Mouse (Mus musculus): ENCODE results near the gene Fcrlb.

Fcrlb gene

DNA sequence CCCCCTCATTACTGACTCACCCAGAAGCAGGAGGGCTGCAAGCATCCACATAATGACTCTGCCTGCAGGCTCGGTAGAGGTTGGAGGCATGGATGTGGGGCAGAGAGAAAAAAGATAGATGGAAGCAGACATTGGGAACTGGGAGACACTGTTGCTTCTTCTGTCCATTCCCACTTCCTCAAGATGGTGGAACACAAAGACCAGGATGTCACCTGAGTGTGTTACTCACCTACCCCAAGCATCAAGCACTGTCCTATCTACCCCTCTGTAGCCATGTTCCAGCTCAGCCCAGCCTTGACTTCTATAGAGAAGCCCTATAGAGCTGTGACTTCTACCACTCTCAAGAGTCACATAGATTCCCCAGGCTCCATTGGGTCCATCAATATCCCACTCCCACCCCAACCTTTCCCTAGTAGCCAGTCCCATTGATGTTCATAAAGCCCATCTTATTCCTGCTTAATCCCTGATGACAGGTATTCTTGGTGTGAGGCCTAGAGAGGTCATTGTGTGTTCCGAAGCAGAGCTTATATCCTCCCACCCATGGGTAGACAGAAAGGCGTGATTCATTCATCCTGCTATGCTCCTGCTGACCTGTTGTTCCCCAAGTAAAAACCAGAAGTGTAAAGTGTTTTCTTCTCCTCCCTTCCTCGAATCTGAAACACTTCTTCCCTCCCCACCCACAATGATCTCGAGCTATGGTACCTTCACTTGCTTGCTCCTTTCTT lies at the start of gene Fcrlb:
TSS of gene Fcrlb (minus strand) at position 51 of the 725 bp plus-strand sequence.
- 83% methylated on average over 5 of the region's 5 CpGs for WGBS

DNA sequence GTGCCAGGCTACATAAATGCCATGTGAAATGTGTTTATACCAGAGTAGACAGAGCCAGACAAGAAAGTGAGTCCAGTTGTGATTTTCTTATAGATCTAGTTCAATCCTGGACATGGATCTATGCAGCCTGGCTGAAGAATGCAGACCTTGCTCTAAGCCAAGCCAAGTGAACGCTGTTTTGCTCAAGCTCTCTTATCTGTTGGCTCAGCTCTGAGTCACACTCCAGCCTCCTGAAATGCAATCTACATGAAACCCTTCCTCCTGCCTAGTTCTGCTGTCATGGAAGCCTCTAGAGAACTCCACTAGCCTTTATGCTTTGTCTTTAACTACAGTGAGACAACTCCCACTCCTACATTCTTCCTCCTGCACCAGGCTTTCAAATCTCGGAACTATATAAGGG lies 49.6 kb upstream of the Fcrlb start:
- WGBS: 73% methylated on average over 2 of the region's 2 CpGs

DNA sequence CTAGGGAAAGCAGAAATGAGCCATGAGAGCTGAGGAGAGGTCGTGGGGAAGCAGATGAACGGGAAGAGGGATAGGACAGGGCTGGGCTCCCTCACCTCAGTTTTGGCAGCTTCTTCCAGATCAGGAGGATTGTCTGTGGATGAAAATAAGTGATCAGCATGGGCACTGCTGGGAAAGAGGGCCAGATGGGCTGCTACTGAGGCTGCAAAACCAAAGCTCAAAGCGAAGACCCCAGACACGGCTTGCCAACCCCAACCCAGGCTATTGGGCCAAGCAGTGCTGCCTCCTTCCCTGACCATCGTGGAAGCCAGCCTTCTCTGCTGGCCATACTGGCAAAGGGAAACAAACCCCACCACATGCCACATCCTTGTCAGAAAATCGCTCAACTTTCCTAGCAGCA lies 48.4 kb upstream of the Fcrlb start:
- WGBS: 84% methylated on average over 6 of the region's 6 CpGs

DNA sequence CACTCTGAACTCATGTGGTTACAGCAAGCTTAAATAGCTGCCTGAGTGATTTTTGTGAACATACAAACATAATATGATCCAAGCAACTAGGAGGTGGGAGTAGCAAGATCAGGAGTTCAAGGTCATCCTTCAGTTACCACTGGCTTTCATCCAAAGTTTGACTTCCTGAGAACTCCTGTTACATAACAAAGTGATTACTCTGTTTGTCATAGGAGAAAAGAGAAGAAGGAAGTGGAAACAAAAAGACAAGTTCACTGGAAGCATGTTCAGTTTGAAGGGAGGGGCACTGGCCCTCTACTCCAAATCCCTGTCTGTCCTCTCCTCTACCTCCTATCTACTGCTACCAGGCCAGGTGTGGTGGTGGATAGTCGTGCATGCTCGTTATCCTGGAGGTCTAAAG lies 47.0 kb upstream of the Fcrlb start:
- 72% methylated on average over 2 of the region's 2 CpGs for WGBS

DNA sequence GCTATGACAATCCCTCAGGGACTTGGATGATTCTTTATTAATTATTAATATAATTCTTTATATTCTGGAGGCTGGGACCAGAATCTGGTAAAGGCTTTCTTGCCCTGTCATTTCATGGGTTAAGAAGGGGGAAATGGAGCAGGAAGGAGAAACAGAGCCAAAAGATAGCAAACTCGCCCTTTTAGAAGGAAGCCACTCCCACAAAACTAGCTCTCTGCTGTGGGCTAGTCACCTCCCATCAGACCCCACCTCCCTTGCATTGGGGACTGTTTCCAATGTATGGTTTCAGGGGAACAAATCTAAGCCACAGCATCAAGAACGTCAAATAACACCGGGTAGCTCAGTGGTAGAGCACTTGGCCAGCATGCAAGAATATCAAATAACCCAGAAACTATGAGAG lies 45.5 kb upstream of the Fcrlb start:
- WGBS: 74% methylated on average over 3 of the region's 3 CpGs

DNA sequence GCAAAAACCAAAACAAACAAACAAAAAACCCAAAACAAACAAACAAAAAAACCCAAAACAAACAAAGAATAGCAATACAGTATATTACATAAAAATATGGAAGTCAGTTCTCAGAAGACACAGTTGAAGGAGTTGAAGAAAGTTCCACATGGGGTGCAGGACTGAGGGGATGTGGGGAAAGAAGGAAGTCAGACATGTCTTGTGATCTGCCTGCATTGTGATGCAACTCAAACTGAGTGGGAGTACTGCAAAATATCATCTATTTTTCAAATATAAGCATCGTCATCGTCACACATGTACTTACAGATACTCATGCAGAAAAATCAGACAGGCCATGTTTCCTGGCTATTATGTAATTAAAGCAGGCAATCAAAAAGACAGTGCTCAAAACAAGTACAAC lies 40.5 kb upstream of the Fcrlb start:
- WGBS: 89% methylated on average over 2 of the region's 2 CpGs

DNA sequence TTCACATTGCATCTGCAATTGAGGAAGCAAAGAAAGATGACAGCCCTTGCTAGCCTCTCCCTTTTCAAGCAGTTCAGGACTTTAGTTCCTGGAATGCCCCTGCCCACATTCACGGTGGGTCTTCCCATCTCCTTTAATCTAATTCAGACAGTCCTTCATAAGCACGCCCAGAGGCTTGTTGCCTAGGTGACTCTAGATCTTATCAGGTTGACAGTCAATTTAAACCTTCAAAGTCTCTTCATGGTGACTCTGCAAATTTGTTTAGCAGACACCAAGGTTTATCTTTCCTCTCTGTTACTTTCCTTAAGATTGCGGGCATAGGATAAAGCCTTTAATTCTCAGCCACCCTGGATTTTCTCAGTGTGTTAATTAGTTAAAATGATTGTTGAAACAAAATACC lies 38.0 kb upstream of the Fcrlb start:
- 66% methylated on average over 3 of the region's 3 CpGs for WGBS

DNA sequence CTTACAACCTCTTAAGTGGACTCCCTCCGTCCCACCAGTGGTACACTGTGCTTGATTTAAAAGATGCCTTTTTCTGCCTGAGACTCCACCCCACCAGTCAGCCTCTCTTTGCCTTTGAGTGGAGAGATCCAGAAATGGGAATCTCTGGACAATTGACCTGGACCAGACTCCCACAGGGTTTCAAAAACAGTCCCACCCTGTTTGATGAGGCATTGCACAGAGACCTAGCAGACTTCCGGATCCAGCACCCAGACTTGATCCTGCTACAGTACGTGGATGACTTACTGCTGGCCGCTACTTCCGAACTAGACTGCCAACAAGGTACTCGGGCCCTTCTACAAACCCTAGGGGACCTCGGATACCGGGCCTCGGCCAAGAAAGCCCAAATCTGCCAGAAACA lies 32.2 kb upstream of the Fcrlb start:
- WGBS: 96% methylated on average over 9 of the region's 9 CpGs

DNA sequence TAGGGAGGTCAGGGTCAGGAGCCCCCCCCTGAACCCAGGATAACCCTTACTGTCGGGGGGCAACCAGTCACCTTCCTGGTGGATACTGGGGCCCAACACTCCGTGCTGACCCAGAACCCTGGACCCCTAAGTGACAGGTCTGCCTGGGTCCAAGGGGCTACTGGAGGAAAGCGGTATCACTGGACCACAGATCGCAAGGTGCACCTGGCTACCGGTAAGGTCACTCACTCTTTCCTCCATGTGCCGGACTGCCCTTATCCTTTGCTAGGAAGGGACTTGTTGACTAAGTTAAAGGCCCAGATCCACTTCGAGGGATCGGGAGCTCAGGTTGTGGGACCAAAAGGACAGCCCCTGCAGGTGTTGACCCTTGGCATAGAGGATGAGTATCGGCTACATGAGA lies 31.4 kb upstream of the Fcrlb start:
- WGBS: 95% methylated on average over 9 of the region's 9 CpGs

DNA sequence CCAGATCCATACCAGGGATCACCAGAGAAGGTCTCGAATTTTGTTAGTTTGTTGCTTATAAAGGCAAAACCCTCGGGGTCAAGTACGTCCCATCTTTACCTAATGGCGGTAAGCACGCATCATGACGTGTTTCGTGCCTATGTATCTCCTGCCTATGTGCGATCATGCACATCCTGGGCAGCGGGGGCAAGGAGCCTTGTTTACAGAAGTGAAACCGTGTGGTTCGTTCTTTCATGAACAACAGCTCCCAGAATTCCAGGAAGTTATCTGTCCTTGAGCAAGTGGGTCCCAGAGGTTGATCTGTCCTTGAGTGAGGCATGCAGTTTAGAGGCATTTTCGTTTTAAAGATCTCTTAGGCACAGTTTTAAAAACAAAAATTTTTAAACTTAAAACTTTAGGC lies 26.5 kb upstream of the Fcrlb start:
- WGBS: 89% methylated on average over 12 of the region's 12 CpGs

DNA sequence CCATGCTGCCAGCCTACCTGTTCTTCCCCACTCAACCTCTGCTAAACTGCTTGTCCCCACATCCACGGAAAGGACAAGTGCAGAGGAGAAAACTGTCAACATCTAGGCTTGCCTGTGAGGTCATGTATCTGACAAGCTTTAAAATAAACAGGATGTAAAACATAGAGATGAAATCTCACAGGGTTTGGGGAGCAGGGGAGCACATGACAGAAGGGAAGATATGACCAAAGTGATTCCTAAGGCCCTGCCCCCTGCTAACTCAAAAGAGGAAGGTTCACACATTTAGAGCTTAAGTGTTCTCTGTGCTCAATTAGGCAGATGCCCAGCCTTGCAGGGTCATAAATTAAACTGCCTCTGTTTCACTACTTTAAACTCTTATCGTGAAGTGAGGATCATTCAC lies 21.6 kb upstream of the Fcrlb start:
- 81% methylated on average over 2 of the region's 2 CpGs for WGBS

DNA sequence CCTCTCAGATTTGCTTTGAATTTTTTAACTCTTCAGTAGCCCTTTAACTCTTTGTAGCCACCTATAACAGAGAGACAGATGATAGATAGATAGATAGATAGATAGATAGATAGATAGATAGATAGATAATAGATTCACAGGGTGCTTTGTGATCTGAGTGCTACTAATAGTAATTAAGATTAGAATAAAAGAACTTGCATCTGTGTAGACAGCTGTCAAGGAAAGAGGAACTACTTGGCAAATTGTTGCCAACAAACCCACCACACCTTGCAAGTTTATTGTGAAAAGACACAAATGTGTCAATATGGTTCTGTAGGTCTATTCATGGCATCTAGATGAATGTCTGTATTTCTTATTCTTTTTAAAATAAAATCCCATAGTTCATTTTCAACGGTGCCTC lies 21.2 kb upstream of the Fcrlb start:
- WGBS: 84% methylated on average over 1 of the region's 1 CpGs

DNA sequence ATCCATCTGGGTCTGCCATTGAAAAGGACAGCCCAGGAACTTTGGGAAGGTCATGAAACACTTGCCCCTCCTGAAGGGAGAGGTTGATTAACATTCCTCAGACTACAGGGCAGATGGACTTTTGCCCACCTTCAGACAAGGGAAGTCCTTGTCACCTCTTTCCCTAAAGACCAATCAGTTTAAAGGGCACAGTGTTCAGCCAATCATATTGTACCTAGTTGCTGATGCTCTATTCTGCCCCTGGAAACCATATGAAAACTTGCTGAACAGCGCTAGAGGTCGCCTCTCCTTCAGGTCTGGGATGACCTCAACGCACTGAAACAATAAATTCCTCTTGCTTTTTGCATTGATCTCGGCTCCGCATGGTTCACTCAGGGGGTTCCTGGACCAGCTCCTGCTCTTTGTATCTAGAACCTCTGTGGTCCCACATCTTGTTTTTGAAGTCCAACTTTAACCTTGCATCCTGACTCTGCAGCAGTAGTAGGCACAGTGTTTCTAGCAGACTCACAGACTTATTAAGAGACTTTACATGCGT lies 20.7 kb upstream of the Fcrlb start:
- WGBS: 73% methylated on average over 6 of the region's 6 CpGs

DNA sequence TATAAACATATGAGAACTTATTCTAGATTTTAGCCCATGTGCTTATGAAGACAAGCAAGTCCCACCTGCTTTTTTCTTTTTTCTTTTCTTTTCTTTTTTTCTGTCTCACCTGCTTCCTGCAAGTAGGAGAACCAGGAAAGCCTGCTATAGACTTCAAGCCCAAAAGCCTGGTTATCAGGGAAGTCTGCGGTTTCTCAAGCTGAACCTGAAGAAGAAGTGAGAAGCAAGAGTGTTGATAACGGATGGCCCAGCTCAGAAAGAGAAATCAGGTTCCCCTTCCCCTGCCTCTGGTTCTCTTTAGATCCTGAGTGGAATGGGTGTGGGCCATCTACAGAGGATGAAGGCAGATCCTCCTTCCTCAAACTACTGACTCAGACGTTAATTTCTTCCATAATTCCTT lies 19.3 kb upstream of the Fcrlb start:
- WGBS: 77% methylated on average over 3 of the region's 3 CpGs

DNA sequence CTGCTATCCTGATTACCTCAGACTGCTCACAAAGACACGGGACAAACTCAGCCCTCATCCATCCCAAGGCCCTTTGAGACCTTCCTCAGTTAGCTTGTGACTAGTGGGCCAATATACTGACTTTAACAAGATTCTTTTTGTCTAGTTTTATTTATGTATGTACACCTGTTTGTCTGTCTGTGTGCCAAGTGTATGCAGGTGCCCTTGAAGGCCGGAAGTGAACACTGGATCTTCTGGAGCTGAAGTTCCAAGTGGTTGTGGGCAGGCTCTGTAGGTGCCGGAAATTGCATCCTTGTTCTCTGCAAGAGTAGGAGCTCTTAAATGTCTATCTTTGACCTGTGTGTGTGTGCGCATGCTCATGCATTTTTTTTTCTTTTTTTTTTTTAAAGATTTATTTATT lies 16.5 kb upstream of the Fcrlb start:
- WGBS: 87% methylated on average over 4 of the region's 4 CpGs

DNA sequence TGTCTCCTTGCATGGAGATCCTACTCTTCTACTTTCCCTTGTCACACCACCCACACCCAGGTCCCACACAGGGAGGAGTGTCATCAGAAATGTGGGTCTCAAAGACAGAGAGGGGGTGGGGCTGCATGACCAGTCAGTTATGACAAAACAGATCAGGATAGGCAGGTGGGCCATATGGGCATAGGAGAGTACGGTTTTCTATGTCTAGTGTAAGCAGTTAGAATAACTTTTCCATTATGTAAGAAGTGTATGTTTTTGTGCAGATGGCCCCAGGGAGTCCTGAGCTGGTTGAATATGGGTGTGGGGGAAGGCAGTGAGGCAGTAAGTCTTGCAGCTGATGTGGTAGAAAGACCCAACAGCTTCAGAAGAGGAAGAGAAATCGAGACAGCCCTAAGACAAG lies 15.7 kb upstream of the Fcrlb start:
- 65% methylated on average over 2 of the region's 2 CpGs for WGBS

DNA sequence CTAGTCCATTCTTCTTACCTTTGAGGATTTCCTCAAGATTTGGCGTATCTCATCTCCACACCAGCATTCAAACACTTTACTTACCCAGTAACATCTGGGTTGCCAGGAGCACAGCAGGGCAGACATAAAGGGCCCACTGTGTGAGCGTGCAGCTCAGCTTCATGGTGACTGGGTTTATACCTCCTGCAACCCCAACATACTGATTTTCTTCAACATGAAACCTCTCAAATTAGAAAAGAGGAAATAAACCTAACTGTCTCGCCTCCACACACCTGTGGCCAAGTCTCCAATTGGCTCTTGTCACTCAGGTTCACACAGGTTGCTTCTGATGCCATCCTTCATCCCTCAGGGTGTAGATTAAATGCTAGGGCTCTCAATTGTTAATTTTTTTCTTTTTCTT lies 14.6 kb upstream of the Fcrlb start, which contains the start of gene Fcrla:
TSS of gene Fcrla (minus strand) at position 206 of the 400 bp plus-strand sequence.
- WGBS: 83% methylated on average over 3 of the region's 3 CpGs

DNA sequence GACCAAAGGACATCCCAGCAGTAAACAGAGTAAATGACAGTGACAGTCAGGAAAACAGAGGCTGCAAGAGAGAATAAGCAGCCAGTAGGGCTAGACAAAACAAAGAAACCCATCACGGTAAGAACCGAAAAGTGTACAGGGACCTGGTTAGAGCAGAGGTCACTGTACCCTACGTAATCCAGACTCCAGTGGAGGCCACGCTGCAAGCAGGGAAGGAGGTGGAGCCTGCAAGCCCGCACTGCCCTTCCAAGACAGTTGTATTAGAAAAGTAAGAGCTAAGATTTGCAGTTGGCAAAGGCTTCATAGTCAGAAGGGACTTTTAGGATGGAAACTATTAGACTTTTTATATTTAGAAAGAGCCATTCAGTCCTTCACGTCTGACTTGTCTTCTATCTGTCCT lies 14.2 kb upstream of the Fcrlb start:
- WGBS: 80% methylated on average over 6 of the region's 6 CpGs

DNA sequence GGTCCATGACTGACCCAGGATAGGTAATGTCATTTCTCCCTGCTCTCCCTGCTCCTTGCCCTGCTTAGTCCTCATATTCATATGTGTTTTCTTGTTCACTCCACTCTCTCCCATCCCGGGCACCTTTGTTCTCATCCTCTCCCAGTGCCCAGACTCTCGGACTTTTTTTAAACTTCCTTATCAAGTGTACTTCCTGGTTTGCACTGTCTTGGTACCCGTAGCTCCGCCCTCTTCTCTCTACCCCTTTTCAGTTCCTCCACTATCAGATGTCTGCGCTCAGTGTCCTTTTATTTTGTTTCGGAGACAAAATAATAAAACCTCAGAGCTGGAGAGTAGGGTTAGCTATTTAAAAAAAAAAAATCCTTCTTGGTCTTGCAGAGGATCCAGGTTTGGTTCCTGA lies 11.7 kb upstream of the Fcrlb start:
- WGBS: 88% methylated on average over 6 of the region's 6 CpGs

DNA sequence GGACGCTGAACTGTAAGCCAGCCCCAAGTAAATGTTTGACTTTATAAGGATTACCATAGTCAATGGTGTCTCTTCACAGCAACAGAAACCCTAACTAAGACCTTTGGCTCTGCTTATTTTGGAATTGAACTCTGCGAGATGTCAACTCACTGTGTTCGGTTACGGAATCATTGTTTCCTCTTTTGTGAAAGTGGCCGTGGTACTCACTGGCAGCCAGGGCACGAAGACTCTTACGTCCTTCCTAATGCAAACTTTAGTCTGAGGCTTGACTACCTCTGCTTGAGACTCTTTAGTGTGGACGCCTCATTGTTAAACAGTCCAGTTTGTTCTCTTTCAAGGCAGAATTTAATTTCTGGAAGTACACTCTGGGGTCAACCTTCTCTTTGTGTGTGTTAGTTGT lies 6.6 kb upstream of the Fcrlb start:
- 93% methylated on average over 8 of the region's 8 CpGs for WGBS

DNA sequence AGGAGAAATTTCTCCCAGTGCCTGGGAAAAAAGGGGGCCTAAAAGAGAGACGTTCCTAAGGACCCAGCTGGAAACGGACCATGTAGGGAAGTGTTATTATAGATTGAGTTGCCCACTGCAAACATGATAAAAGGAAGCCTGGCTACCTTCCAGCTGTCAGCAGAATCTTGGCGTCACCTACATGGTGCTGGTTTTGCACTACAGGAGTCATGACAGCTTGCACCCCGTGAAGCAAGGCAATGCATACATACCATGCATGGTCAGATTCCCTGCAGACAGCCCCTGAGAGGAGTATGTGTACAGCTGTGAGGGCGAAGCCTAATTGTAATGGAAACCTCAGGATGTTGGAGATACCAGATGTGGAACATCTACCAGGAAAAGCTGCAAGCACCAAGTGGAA lies 2.9 kb upstream of the Fcrlb start:
- 67% methylated on average over 5 of the region's 5 CpGs for WGBS

DNA sequence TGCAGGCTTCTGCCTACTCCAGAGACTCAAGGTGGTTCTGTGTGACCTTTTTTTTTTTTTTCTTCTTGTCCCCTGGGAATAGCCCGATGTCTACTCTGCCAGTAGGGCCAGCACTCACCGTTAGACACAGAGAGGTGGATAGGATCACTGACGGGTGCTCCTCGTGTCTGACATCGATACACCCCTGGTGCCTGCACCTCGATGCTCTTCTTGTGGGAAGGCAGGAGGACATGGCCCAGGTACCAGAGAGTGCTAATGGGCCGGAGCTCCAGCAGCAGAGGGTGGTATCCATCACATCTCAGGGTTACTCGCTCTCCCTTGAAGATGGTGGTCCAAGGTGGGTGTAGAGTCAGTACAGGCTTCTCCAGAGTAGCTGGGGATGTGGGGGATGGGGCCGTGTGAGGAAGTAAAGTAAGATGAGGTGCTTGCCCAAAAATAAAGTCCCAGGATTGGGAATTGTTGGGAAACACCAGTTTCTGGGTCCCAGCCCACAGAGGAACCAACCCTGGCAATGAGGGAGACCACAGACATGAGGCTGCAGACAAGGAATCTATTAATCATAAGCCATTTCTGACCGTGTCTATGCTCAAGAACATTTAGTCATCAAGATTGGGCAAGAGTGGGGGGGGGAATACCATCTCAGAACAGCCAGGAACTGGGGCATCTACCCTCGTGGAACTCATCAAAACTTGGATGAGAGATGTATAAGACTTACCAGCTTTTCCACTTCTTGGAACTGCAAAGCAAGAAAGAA lies 657 bp downstream of the Fcrlb start:
- WGBS: 89% methylated on average over 11 of the region's 11 CpGs

DNA sequence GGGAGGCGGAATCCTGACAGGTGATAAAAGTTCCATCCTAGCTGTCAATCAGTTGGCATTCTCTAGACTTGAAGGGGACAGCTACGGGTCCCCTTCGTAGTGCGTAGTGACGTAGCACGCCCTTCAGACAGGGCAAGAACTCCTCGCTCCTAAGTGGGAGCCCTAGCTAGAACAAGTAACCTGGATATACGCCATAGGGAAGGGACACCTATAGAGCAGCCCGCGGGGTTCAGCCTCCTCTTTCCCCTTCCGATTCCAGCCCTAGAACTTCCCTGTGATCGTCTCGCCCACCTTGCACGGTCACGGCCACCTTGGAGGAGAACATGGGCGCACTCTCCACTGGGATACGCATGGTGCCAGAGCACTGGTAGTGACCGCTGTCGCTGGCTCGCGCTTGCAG lies 4.4 kb downstream of the Fcrlb start:
- 5% methylated on average over 21 of the region's 21 CpGs for WGBS

Measured in cerebral cortex, adult 2 months (tissue).